Comparison of ENCODE assay signal across 8 mouse cellular contexts in genomic region chr17:47925340-47925926, GRCm38 (mm10). TPM values are rescaled to one million over a fixed set of nuclear protein-coding genes. Genes with fewer than 3 reads are reported as not detected.
DNase-seq lines count a peak whose midpoint lies in the region; ATAC-seq lines count a peak whose summit lies in the region.

No protein-coding gene starts in this region.

- peaks cover 9% of the 10 kb centered on the region for H3K27me3 ChIP-seq in heart, embryonic 15.5 days
- peaks cover 12% of the 10 kb centered on the region for H3K27me3 ChIP-seq in hindbrain, embryonic 16.5 days (replicated peaks; ENCODE audit: control insufficient read depth, insufficient read depth, low read length)
- peaks cover 7% of the 10 kb centered on the region for H3K27me3 ChIP-seq in midbrain, embryonic 16.5 days (ENCODE audit: control insufficient read depth, insufficient read depth, low read depth, low read length)

- 7% methylated on average over 13 of the region's 13 CpGs for WGBS in heart, embryonic 15.5 days
- 0% methylated on average over 13 of the region's 13 CpGs for WGBS in hindbrain, embryonic 16.5 days
- 5% methylated on average over 13 of the region's 13 CpGs for WGBS in midbrain, embryonic 16.5 days

- H3K27ac ChIP-seq in heart, embryonic 15.5 days: peak overlapping the region; percentile 98
- peak overlapping the region; percentile 49 for H3K27ac ChIP-seq in hindbrain, embryonic 16.5 days (ENCODE audit: low read depth, low read length)
- 0 out of 2 replicates have a peak overlapping the region, but pooled peaks have one; percentile 38 for H3K27ac ChIP-seq in midbrain, embryonic 16.5 days (ENCODE audit: low read length)

- no peaks in the 10 kb centered on the region for H3K9me3 ChIP-seq in heart, embryonic 15.5 days (replicated peaks)
- no peaks in the 10 kb centered on the region for H3K9me3 ChIP-seq in hindbrain, embryonic 16.5 days (ENCODE audit: control insufficient read depth, low read length)
- H3K9me3 ChIP-seq in midbrain, embryonic 16.5 days (replicated peaks; ENCODE audit: control insufficient read depth, low read length, poor library complexity, severe bottlenecking): no peaks in the 10 kb centered on the region

- no peak for ATAC-seq in heart, embryonic 15.5 days (replicated peaks; ENCODE audit: insufficient number of reproducible peaks, insufficient read depth, low FRiP score, low read depth)
- 0 out of 2 replicates have a peak, but pooled peaks have one; percentile 2 for ATAC-seq in hindbrain, embryonic 16.5 days
- no peak for ATAC-seq in midbrain, embryonic 16.5 days

- peak overlapping the region; percentile 91 for H3K9ac ChIP-seq in heart, embryonic 15.5 days
- H3K9ac ChIP-seq in hindbrain, embryonic 16.5 days (ENCODE audit: low read depth, low read length): peak overlapping the region; percentile 84
- H3K9ac ChIP-seq in midbrain, embryonic 16.5 days (ENCODE audit: low read depth, low read length): peak overlapping the region; percentile 83; the same call in 1 of the 2 replicates

- H3K4me1 ChIP-seq in heart, embryonic 15.5 days (replicated peaks): peaks cover 32% of the 10 kb centered on the region
- H3K4me1 ChIP-seq in hindbrain, embryonic 16.5 days (ENCODE audit: control insufficient read depth, insufficient read depth, low read depth, low read length): peaks cover 21% of the 10 kb centered on the region
- H3K4me1 ChIP-seq in midbrain, embryonic 16.5 days (ENCODE audit: control insufficient read depth, insufficient read depth, low read length): peaks cover 30% of the 10 kb centered on the region

- no peaks in the 10 kb centered on the region for H3K36me3 ChIP-seq in heart, embryonic 15.5 days
- no peaks in the 10 kb centered on the region for H3K36me3 ChIP-seq in hindbrain, embryonic 16.5 days (ENCODE audit: control insufficient read depth, insufficient read depth, low read length)
- no peaks in the 10 kb centered on the region for H3K36me3 ChIP-seq in midbrain, embryonic 16.5 days (ENCODE audit: control insufficient read depth, insufficient read depth, low read length)

- peak overlapping the region; percentile 97 for H3K4me2 ChIP-seq in heart, embryonic 15.5 days
- peak overlapping the region; percentile 95 for H3K4me2 ChIP-seq in hindbrain, embryonic 16.5 days (ENCODE audit: low read length)
- H3K4me2 ChIP-seq in midbrain, embryonic 16.5 days (ENCODE audit: low read length): peak overlapping the region; percentile 96

- DNase-seq in heart, adult 18-20 months: no peak
- DNase-seq in MEL-GATA-1-ER (ENCODE audit: extremely low read depth, low read depth): peak; percentile 13
- DNase-seq in adipocyte (ENCODE audit: low spot score): no peak
- DNase-seq in spleen, postnatal 10 days (ENCODE audit: low spot score in 2 of 2): no peak
- no peak for DNase-seq in kidney, postnatal 14 days

- peak overlapping the region; percentile 90 for H3K4me3 ChIP-seq in heart, embryonic 15.5 days
- peak overlapping the region; percentile 85 for H3K4me3 ChIP-seq in hindbrain, embryonic 16.5 days (ENCODE audit: low read length)
- peak overlapping the region; percentile 86 for H3K4me3 ChIP-seq in midbrain, embryonic 16.5 days (ENCODE audit: low read depth, low read length)

RNA-seq across cellular contexts. Expression of gene Foxp4, which starts 1.0 kb away (rescaled TPM):
- polyA plus RNA-seq in heart, embryonic 15.5 days (2015; fragmentation: Nextera tagmentation; extraction: Ambion mirVana): 6.4 and 11.1 TPM in 2 replicates
- 10 to 100 TPM in 1 of 2 experiments, 1 to 10 TPM in 1; 8.5 to 12.2 TPM for total RNA-seq in heart, adult 18-20 months (2021)
- 27.4 and 31.8 TPM in 2 replicates for polyA plus RNA-seq in hindbrain, embryonic 16.5 days (2015; fragmentation: Nextera tagmentation; extraction: Ambion mirVana)
- polyA plus RNA-seq in midbrain, embryonic 16.5 days (2015; fragmentation: Nextera tagmentation; extraction: Ambion mirVana): 35.8 and 38.8 TPM in 2 replicates

Comparison
In these comparisons a context has a peak if more than half of its experiments do, and no peak if none do; other contexts are left out.
1. H3K27ac ChIP-seq: peak in every context shown above with its lines; median percentile 98 in heart, embryonic 15.5 days; 49 in hindbrain, embryonic 16.5 days; 38 in midbrain, embryonic 16.5 days.